Mouse (Mus musculus): ENCODE data around the gene Lrrc4.

The Lrrc4 gene

DNA sequence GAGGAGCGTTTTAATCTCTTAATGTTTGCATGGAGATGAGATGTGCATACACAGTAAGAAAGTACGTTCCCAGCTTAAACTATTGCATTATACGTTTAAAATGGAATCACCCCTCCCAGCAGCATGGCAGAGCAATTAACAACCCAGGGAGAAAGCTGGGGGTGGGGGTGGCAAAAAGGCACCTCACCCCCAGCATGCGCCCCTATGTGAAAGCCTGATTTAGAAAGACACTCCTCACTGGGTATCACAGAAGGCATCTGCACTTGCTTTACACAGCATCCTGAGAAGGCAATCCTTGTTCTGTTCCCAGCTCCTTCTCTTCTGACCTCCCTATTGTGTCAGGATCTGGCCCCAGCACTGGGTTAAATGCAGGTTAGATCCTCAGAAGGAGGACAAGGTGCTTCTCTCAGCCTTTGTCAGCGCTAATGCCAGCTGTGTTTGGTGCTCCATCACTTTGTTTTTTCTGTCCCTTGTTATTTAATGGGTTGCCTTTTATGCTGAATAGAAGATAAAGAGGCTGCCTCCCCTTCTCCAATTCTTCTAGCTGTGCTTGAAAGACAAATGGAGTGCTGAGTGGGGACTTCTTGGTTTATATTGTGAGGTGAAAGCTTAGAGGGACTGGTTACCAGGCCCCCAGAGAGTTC, 69.3 kb downstream of the Lrrc4 start:
- DNase-seq = no peak

DNA sequence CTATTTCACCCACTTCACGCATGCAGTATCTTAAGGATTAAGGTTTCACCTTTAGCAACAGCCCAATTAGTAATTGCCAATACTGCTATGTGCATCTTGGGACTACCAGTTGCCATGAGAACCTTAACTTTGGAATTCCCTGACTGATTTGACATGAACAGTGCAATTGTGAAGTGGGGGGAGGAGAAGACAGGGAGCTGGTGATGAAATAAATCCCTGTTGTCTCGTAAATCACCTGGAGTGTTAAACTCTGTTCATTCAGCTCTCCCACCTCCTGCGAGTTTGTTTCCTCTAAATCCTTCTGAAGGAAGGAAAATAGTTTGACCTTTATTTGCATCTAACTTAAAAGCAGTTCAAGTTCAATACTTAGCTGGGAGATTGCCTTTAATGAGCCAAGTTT, 69.8 kb downstream of the Lrrc4 start:
- no peak for DNase-seq

GRCm38 (mm10) chr6:28758293-28758692, 73.3 kb downstream of the Lrrc4 start:
- no peak for DNase-seq

DNA sequence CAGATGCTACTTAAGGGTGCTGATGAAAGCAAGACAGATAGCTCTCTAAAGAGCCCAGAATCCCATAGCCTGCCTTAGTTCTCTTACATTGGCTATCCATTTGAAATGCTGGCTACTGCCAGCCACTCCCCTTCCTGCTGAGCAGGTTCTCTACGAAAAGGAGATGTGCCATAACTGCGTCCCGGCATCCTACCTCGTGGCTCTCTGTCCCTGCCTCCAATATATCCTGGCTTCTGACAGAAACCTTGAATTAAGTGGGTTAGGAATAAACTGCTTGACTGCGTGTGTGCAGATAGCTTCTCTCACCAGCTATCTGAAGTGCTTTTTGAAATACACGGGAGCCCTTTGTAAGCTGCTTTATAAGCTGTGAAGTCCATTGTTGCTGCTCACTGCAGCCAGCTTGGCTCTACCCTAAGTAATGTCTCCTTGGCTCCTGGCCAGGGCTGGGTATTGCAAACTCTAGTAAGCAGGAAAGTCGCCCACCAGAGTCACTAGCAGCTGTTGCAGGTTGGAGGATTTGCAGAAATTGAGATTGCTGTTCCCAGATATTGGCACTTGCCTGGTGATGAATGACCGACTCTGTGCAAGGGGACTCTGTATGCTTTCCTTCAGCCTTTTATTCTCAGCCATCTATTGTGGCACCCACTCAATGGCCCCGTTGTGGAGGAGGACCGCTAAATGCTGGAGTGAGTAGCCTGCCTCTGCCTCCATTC, 75.1 kb downstream of the Lrrc4 start:
- DNase-seq = no peak

- no peak for DNase-seq
Measured at GRCm38 (mm10) chr6:28754127-28754898, 77.2 kb downstream of the Lrrc4 start.

DNA sequence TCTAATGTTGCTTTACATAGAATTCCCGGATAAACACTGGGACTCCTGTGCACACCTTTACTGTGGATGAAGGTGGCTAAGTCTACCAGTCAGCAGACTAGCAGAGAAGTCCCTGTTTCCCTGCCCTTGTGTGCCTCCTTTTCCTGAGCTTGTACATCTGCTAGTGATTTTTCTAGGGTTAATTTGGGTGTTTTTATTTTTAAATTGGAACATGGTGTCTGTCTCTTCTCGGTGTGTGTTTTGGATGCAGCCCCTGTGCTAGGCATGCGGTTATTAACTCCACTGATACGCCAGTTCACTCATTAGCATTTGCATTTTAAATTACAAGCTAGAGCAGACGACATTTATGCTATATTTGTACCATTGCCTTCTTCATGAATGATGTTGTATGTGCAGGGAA, 77.9 kb downstream of the Lrrc4 start:
- no peak for DNase-seq

- DNase-seq = no peak
Measured at GRCm38 (mm10) chr6:28753217-28753616, 78.3 kb downstream of the Lrrc4 start.

GRCm38 (mm10) chr6:28751186-28751585, 80.4 kb downstream of the Lrrc4 start:
- DNase-seq = no peak

GRCm38 (mm10) chr6:28749224-28749623, 82.3 kb downstream of the Lrrc4 start:
- DNase-seq = no peak

- no peak for DNase-seq
Measured at GRCm38 (mm10) chr6:28747931-28748670, 83.4 kb downstream of the Lrrc4 start.

DNA sequence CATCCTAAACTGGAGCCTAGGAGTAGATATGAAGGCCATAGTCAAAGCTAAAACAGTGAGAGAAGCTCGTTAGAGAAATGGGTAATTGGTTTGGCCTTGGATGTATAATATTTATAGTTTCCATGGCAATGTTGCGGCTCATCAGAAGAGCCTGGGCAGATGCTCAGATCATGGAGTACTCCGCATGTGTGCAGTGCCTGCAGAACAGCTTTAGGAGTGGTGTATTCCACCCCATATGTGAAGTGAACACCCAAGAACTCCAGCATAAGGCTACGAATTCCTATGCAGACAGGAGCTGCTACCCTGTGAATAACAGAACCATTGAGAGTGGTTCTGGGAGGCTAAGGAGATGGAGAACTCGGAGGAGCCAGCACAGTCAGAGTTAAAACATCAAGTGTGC, 84.5 kb downstream of the Lrrc4 start:
- DNase-seq = no peak

GRCm38 (mm10) chr6:28745864-28746263, 85.7 kb downstream of the Lrrc4 start:
- DNase-seq = no peak

- DNase-seq = no peak
Measured at GRCm38 (mm10) chr6:28743586-28743985, 88.0 kb downstream of the Lrrc4 start.

DNA sequence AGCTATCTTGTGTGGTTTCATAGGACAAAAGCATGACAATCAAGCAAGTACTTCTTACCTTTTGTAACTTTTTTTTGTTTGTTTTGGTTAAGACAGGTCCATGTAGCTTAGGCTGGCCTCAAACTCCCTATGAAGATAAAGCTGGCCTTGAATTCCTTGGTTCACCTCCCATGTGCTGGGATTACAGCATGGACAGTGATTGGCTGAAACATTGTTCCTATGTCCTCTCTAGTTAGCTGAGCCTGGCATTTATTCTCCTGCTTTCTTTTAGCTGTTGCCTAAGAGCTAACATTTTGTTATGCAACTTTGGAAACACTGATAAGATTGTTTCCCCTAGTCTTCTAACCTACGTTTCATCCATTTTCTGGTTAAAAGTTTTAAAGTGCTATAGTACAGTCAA, 93.9 kb downstream of the Lrrc4 start:
- no peak for DNase-seq

GRCm38 (mm10) chr6:28736665-28737064, 94.9 kb downstream of the Lrrc4 start:
- no peak for DNase-seq

DNA sequence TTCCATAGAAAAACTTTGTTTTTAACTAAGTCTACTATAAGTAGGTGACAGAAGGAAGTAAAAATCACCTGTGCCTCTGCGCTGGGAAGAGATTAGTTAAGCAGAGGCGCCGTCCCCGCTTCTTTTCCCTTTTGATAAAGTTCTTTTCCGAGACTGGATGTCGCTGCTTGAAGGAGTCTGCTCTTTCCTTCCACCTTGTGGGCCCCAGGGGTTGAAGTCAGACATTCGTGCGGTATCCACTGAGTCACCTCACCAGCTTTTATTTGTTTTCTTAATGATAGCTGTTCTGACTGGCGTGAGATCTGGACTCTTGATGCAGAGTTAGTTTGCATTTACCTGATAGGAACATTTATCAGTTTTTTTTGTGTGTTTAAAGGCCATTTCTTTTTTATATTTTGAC, 96.4 kb downstream of the Lrrc4 start:
- no peak for DNase-seq

GRCm38 (mm10) chr6:28733884-28734647, 97.5 kb downstream of the Lrrc4 start:
- no peak for DNase-seq

DNA sequence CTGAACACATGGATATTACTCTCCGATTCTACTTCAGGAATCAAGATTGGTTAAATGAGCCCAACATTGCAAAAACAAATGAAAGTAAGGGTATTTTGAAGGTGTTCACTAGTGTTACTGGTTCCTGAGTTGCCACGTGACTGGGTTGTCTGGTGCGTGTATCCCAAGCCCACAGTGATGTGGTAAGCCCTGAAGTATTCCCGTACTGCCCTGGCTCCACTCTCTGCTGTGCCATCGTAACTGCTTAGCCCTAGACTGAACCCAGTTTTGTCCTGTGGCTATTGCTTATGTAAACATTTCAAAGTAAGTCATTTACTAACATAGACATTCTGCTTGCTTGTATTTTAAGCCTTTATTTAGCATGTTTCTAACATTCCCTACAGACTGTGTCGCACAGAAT, 100.3 kb downstream of the Lrrc4 start:
- no peak for DNase-seq

- DNase-seq = no peak
Measured at GRCm38 (mm10) chr6:28729649-28730048, 101.9 kb downstream of the Lrrc4 start.

- no peak for DNase-seq
Measured at GRCm38 (mm10) chr6:28729236-28729635, 102.3 kb downstream of the Lrrc4 start.

DNA sequence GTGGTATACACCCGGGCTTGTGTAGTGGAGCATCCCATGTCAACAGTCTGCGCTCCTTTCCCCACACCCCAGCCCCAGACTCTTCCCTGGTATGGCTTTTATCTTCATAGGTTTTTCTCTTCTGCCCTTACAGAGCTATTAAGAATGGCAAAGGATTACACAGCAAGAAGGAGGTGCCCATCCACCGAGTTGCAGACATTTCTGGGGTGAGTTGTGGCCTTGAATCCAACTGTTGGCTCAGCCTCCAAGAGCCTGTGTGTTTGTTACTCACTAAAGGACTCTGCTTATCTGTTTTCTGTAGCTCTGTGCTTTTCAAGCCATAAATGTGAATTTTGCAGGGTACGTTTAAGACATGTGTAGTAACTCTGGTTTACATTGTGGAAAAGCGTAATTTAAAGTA, 106.8 kb downstream of the Lrrc4 start:
- no peak for DNase-seq

- DNase-seq = no peak
Measured at GRCm38 (mm10) chr6:28723059-28723458, 108.5 kb downstream of the Lrrc4 start.
